Mouse (Mus musculus) erythroblast, embryonic 14.5 days (primary cell): ENCODE data around the gene Cep41.

Experiments
- GATA1 ChIP-seq: IDR thresholded peaks from 2 replicates; pipeline ENCODE4 v1.6.1; 2012; ENCODE audit warnings: low read length, inconsistent platforms, mixed read lengths
- TAL1 ChIP-seq: IDR thresholded peaks from 3 replicates; pipeline ENCODE4 v1.6.1; 2012; ENCODE audit warnings: low read length, inconsistent platforms, mixed read lengths

GRCm38 (mm10) chr6:30738464-30739006 is 45.0 kb upstream of the Cep41 start:
- no peak for TF ChIP-seq GATA1
- no peak for TF ChIP-seq TAL1
